Mouse (Mus musculus): Measurements from ENCODE around the gene Rai1.

- TF ChIP-seq CTCF (IDR thresholded peaks at IDR 0.05; ENCODE audit: borderline replicate concordance, insufficient read depth, low read length) (no peak), POLR2A (IDR thresholded peaks at IDR 0.05; ENCODE audit: low read depth, low read length) (no peak)
These were observed 44.8 kb upstream of the Rai1 start for GRCm38 (mm10) chr11:60060026-60060425.

Data from embryonic fibroblast, embryonic 13.5 days (primary cell).